Mouse (Mus musculus): ENCODE results near the gene Kazald1. TPM values are rescaled to one million over a fixed set of nuclear protein-coding genes. Genes with fewer than 3 reads are reported as not detected.

Gene Kazald1
- polyA plus RNA-seq, 1 experiment from 2014 or later: 38.5 TPM

Other genes with a start within 250 kb of the Kazald1 start
- 29.1 and 29.2 TPM in 2 replicates for gene Slf2, start 144.1 kb upstream of the Kazald1 start, polyA plus RNA-seq (2015; fragmentation: Nextera tagmentation; extraction: Ambion mirVana)
- 3.8 and 4.9 TPM in 2 replicates for gene Sema4g, start 86.1 kb upstream of the Kazald1 start, polyA plus RNA-seq (2015; fragmentation: Nextera tagmentation; extraction: Ambion mirVana)
- 19.6 and 19.8 TPM in 2 replicates for gene Twnk, start 69.6 kb upstream of the Kazald1 start, polyA plus RNA-seq (2015; fragmentation: Nextera tagmentation; extraction: Ambion mirVana)
- gene Mrpl43, start 68.8 kb upstream of the Kazald1 start, polyA plus RNA-seq (2015; fragmentation: Nextera tagmentation; extraction: Ambion mirVana): 62.5 and 65.1 TPM in 2 replicates
- gene Lzts2, start 60.8 kb upstream of the Kazald1 start, polyA plus RNA-seq (2015; fragmentation: Nextera tagmentation; extraction: Ambion mirVana): 66.8 and 68.3 TPM in 2 replicates
- 0.16 and 0.37 TPM in 2 replicates for gene Pdzd7, start 29.5 kb upstream of the Kazald1 start, polyA plus RNA-seq (2015; fragmentation: Nextera tagmentation; extraction: Ambion mirVana)
- gene Sfxn3, start 27.7 kb upstream of the Kazald1 start, polyA plus RNA-seq (2015; fragmentation: Nextera tagmentation; extraction: Ambion mirVana): 33.8 and 36.9 TPM in 2 replicates
- gene Tlx1, start 75.4 kb downstream of the Kazald1 start, polyA plus RNA-seq (2015; fragmentation: Nextera tagmentation; extraction: Ambion mirVana): 0.87 and 0.88 TPM in 2 replicates
- 0.64 and 1.5 TPM in 2 replicates for gene Lbx1, start 160.6 kb downstream of the Kazald1 start, polyA plus RNA-seq (2015; fragmentation: Nextera tagmentation; extraction: Ambion mirVana)